Mouse (Mus musculus): ENCODE results near the gene Gdf7.

- TF ChIP-seq TAL1 (IDR thresholded peaks at IDR 0.05; ENCODE audit: low read length) (no peak), GATA1 (IDR thresholded peaks at IDR 0.05; ENCODE audit: low read length) (no peak)
Observed at GRCm38 (mm10) chr12:8345539-8345938, 43.8 kb upstream of the Gdf7 start.
